Mouse (Mus musculus) CD8-positive naive resting alpha-beta T cell, adult 2 months (primary cell): Measurements from ENCODE around the gene Ciao2b.
"Not testable (repeated sequence)": the region's sequence is repeated elsewhere in the genome, so short reads cannot be mapped to it uniquely, and the experiment has no call there.

Experiments used
- DNase-seq, 2 experiments: peaks; one replicate each; pipeline ENCODE4 v3.0.0; 2022; ENCODE audit warnings: low read depth in 2 of 2, low spot score in 2 of 2

Gene Ciao2b

DNA sequence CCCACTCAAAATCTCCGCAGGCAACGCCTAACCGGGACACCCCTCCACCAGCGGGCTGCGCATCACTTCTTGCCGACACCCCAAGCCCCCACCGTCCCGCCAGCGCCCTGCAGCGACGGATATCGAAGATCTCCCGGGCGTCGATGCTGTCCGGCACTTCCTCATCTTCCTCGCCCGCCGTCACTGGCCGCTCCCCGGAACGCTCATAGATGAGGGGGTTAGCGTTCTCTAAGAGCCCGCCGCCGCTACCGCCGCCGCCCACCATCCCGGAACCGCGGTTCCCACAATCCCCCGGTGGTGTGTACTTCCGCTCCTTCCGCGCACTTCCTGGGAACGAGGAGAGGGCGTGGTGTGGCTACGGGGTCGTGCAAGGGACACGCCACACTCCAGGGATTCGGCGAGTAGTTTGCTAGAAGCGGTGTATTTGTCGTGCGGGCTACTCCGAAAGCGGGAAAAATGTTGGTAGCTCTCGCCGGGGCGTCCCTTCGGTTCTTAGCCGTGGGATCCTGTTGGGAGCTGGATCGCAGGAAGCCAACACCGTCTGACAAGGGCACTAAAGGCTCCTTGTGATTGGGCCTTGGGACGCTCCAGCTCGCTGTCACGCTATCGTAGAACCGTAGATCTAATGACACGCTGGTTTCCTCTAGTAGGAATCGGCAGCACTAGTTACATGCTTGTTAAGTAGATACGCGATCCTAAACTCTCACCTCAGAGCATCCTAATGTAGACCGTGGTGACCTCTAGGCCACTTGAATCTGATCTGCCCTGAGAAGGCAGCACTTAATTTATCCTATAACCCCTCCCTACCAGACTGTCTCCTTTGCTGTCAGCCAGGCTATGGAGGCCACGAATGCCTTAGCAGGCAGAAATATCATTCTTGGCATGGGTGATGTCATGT lies at the start of gene Ciao2b:
TSS of gene Ciao2b (minus strand) at position 540 of the 898 bp plus-strand sequence.
- peak; percentile 66 to 70 for DNase-seq

DNA sequence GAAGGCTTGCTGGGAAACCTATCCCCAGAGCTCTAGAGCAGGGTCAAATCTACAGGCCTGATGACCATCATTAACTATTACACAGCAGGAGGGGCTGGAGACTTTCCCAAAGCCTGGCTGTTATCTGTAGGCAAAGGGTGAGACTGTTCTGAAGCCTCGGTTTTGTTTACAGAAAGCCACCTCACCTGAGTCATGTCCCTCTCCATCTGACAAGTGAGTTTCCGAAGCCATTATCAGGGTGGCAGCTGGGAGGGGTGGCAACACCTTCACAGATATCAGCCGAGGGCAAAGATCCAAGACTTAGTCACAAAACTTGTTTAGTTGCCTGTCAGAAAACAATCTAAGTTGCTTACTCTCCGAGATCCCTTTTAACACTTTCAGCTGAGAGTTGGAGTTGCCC lies 46.7 kb upstream of the Ciao2b start:
- DNase-seq = no peak

- no peak for DNase-seq
These were observed 13.8 kb upstream of the Ciao2b start for GRCm38 (mm10) chr8:104655614-104656013.

GRCm38 (mm10) chr8:104654984-104655383 lies 13.2 kb upstream of the Ciao2b start:
- peak; percentile 84 to 87 for DNase-seq

GRCm38 (mm10) chr8:104644187-104644586 lies 2.4 kb upstream of the Ciao2b start:
- DNase-seq = not testable (repeated sequence)

GRCm38 (mm10) chr8:104642324-104642654 lies 524 bp upstream of the Ciao2b start:
- DNase-seq = no peak

DNA sequence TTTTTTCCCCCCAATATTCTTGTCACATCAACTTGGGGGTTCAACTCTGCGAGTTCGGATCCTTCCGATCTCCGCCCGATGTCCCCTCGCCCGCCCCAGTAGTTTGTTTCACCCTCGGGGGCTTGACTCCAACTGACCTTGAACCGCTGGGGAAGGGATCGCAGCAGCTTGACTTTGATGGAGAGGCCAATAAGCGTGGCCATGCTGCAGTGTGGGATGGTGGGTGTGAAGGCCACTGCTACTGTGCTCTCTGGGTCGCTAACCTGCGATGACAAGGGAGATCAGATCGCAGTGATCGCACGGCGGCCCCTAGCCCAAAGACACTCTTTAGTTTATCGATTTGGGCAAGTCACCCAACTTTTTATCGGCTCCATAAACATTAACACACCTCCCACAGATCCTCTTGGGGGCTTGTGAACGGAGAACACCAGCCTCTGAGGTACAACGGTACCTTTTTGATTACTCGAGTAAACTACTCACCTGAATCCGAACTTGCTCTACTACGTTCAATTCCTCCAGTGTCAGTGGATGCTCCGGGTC lies 864 bp downstream of the Ciao2b start:
- no peak for DNase-seq

GRCm38 (mm10) chr8:104640241-104640640 lies 1.5 kb downstream of the Ciao2b start:
- DNase-seq = peak in 1 of 2 experiments; percentile 0

DNA sequence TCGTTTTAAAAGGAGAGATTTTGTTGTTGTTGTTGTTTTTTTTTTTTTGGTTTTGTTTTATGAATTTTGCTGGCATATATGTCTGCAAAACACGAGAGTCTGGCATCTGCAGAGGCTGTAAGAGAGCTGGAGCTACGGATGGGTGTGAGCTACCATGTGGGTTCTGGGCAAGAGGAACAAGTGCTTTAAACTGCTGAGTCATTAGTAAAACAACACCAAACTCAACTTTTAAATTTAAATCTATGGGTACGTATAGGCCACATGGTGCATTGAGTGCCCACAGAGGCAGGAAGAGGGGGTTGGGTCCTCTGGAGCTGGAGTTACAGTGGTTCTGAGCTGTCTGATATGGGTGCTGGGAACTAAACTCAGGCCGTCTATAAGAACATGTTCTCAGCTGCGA lies 3.8 kb downstream of the Ciao2b start:
- DNase-seq = no peak

DNA sequence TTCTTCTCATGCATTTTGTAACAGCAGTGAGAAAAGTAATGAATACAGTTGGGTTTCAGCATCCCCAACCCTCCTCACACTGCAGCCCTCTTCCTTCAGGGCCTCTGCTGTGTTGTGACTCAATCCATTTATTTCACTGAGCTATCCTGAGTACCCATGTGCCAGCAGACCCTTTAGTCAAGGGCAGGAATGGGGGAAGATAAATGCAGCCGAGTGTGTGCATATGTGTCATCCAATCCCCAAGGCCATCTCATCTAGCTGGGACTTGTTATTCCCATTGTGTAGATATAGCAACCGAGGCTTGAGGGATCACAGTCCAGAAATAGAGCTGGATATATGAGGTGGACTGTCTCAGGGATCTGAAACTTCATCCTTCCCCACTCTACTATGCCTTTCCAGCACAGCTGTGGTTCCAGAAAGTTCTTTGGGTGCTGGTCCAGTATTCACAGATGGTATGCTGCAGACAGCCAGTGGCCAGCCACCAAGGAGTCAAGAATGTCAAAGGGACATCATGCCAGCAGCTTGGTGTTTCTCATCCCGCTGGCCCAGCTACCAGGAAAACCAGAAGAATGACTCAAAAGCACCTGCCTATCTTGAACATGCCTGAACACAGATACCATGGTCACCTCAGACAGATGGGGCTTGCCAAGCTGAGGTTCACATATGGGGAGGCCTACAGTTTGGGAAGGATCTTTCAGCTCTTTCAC lies 6.6 kb downstream of the Ciao2b start:
- no peak for DNase-seq

DNA sequence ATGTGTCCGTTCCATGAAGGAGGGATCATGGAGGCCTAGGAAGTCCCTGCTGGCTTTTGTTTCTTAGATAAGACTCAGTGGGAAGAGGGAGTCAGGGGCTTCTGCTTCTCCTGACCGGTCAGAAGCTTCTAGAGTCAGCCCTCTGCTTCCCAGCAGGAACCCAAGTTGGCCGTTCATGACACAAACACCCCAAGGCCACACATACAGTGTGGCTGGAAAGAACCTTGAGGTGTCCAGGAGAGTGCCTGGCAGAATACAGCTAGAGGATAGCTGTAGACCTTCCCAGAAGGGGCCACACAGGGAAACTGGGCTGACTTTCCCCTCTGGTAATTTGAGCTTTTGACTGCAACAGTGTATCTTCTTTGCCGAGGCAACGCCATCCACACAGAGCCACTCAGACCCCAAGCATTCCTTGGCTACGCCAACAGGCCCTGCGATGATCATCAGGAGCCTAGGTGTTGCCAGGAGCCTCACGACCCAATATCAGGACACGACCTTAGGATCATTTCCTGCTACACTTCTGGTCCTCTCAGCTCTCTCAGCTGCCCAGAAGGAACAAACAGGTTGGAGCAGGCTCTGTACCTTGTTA lies 8.5 kb downstream of the Ciao2b start:
- DNase-seq = no peak

- DNase-seq = peak; percentile 18 to 34
These were observed 9.3 kb downstream of the Ciao2b start for GRCm38 (mm10) chr8:104632486-104632885.

DNA sequence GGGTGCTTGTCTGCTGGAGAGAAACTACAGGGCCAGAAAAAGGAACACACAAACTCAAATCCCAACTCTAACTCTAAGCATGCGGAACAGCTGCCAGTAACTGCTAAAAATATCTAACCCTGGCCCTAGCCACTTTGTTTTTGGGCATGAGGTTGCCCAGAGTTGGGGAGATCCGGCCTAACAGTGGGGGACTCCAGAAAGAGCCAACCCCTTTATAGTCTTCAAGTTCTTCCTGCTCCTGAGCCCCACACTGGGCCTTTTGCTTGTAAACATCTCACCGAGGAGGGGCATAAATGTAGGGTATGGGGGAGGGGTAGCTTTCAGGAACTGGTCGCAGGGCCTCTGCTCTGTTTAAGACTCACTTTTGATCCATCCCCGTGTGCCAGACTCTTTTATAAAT lies 9.8 kb downstream of the Ciao2b start:
- peak in 1 of 2 experiments; percentile 24 for DNase-seq

DNA sequence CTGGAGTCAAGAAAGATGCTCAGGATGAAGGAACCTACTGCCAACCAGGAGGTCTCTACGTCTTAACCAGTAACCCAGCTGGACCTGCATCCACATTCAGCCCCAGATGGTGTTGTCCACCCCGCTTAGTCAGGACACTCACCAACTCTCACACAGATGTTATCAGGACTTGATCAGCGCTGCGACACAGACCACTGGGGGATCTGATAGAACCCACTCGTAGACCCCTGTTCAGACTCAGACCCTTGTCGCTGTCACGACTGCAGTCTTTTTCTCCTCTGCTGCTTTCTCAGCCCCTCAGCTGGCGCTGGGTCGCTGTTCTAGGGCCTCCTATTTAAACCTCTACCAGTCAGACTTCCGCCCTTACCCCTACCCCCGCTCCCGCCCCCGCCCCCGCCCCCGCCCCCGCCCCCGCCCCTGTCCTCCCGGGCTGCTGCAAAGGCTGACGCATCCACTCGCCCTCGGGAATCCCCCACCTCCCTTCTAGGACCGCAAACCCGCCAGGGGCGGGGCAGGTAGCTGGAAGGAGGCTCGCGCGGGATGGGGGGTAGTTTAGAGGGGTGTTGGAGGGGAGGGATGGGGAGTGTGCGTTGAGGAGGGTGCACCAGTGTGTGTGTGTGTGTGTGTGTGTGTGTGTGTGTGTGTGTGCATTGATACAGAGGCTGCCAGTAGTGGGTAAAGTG lies 10.6 kb downstream of the Ciao2b start, which contains the start of gene Rrad:
TSS of gene Rrad (minus strand) at position 347 of the 683 bp plus-strand sequence.
- DNase-seq = peak; percentile 90 to 91

DNA sequence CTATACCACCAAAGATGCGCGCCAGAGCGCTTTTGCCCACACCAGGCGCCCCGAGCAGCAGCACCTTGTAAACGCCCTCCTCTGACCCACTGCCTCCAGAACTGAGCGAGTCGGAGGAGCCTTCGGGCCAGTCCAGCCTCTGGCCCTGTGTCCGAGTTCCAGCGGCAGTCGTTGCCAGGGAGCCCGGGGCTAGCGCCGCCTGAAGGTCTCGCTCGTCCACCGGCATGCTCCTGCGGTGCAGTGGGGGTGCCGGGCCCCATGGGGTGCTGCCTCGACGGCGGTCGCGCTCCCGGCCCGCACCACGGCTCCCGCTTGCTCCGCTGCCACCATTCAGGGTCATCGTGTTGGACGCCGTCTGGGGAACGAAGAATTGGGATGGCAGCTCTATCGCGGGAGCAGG lies 11.2 kb downstream of the Ciao2b start:
- DNase-seq = peak; percentile 19 to 25

- DNase-seq = no peak
These were observed 11.7 kb downstream of the Ciao2b start for GRCm38 (mm10) chr8:104630111-104630479.

DNA sequence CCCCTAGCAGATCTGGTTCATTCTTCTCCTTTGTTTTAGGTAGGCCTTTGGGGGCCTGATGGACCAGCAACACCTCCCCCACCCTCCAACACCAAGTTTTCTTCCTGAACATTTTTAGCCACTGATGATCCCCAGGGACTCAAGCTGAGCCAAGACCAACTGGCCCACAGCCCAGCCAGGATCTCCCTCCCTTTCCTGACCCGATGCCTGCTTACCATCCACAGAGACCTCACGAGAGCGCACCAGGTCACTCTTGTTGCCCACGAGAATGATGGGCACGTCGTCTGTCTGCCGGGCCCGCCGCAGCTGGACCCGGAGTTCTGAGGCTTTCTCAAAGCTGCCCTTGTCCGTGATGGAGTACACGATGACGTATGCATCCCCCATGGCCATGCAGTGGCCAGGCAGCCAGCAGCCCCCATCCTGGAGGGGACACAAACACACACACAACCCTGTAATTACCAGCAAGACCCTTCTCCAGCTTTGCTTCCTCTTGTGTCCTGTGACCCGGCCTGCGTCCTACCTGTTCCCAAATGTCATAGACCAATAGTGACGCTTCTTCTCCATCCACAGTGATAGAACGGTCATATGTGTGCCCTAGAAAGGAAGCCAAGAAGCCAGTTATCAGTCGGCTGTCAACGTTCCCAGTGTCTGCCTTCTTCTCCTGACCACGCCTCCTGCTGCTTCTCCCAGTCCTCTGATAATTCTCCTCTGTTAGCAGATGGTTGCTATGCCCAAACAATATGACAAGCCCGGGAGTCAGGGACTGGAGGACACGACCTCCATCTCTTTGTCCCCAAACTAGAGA lies 12.3 kb downstream of the Ciao2b start:
- no peak for DNase-seq

DNA sequence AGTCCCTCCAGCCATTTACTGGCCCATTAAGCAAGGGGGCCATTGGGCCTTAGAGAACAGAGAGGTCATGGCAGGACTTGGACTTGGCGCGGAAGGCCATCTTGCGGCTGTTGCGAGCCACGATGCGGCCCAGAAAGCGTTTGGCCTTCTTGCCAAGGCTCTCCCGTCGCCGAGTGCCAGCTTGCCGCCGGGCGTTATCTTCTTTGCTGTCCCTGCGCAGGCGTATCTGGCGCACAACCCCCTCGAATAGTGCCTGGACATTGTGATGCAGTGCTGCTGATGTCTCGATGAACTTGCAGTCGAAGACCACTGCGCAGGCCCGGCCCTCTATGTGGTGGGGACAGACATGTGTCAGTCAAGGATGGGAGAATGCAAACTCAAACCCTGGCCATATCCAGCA lies 13.4 kb downstream of the Ciao2b start:
- DNase-seq = no peak

- DNase-seq = no peak
These were observed 14.6 kb downstream of the Ciao2b start for GRCm38 (mm10) chr8:104627065-104627740.

- DNase-seq = no peak
These were observed 17.6 kb downstream of the Ciao2b start, which contains the start of gene Cdh16 for GRCm38 (mm10) chr8:104624161-104624560. TSS of gene Cdh16 (minus strand) at chr8:104624396.
